Mouse (Mus musculus): ENCODE data around the gene Gpr156.

DNA sequence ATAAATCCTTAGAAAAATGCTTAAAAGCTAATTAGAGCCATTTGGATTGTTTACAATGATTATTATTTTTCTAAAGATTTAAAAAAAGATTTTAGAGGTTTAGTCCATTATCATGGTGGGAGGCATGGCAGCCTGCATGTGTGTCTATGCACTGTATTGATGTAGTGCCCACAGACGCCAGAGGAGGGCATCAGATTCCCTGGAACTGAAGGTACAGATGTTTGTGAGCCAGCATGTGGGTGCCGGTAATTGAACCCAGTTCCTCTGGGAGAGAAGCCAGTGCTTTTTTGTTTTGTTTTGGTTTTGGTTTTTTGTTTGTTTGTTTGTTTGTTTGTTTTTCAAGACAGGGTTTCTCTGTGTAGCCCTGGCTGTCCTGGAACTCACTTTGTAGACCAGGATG is 13.3 kb downstream of the Gpr156 start:
- TF ChIP-seq POLR2A (IDR thresholded peaks at IDR 0.05; ENCODE audit: borderline replicate concordance, extremely low read depth, low read depth, low read length) (no peak), CTCF (IDR thresholded peaks at IDR 0.05; ENCODE audit: insufficient read depth, low read length) (no peak)
